Comparison of ENCODE assay signal across 1 mouse cellular context in the genomic region with DNA sequence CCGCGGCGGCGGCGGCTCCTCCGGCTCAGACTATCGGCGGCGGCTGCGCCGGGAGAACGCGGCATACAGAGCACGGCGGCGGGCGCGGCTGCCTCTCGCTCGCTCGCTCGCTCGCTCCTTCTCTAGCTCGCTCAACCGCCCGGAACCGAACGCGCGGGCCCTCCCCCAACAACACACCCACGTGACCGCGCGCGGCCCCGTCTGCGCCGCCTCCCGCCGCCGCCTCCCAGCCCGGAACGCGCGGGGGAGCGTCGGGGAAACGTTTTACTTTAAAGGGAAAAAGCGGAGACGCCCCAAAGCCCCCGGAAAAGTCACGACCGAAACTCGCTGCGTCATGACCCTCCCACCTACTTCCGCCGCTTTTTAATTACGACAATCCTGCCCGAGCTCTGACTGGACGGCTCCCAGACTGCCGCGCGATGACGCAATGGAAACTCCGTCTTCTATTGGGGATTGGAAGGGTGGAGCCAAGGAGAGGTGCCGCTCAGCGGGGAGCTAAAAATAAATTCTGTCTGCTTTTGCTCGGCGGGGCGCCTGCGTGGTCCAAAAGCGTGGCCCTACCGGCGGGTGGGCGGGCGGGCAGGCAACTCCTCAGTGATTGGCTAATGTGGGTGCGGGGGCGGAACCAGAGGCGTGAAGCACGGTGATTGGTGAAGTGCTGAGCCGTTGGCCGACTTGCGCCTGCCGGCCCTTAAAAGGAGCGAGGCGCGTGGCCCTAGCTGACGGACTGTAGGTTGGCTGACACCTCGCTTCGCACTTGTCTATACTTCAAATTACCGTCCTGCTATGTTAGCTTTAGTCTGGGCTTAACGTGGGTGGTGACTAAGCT.
TF ChIP-seq lines count a peak whose summit lies in the region.

Gene Rheb (minus strand): TSS at position 351 of the 829 bp plus-strand sequence.

TF ChIP-seq in CH12.LX, 34 proteins besides CTCF, POLR2A, EP300 and RAD21 (continued from another document):
- TF ChIP-seq JUN (IDR thresholded peaks at IDR 0.05; ENCODE audit: insufficient read depth, low read depth, low read length) (no peak), ZKSCAN1 (IDR thresholded peaks at IDR 0.05; ENCODE audit: borderline replicate concordance, low read depth, low read length) (no peak), KAT2A (IDR thresholded peaks at IDR 0.05; ENCODE audit: insufficient replicate concordance, low read length) (0 out of 2 replicates have a peak, but pooled peaks have one; percentile 60), E2F4 (IDR thresholded peaks at IDR 0.05; ENCODE audit: insufficient replicate concordance, low read depth, low read length) (no peak), ZMIZ1 (IDR thresholded peaks at IDR 0.05; ENCODE audit: low read depth, low read length) (peak; percentile 64), SMC3 (IDR thresholded peaks at IDR 0.05; ENCODE audit: low read depth, low read length) (no peak), HCFC1 (IDR thresholded peaks at IDR 0.05; ENCODE audit: low read depth, low read length) (peak; percentile 82), USF2 (conservative IDR thresholded peaks at IDR 0.05; ENCODE audit: low read depth, low read length) (peak; percentile 28), UBTF (IDR thresholded peaks at IDR 0.05; ENCODE audit: low read depth, low read length) (no peak; the same call in 1 of the 2 replicates), PAX5 (IDR thresholded peaks at IDR 0.05; ENCODE audit: low read length) (no peak), GABPA (IDR thresholded peaks at IDR 0.05; ENCODE audit: insufficient replicate concordance, low read depth, low read length) (peak; percentile 80), BHLHE40 (IDR thresholded peaks at IDR 0.05; ENCODE audit: low read depth, low read length) (peak; percentile 82), MXI1 (IDR thresholded peaks at IDR 0.05; ENCODE audit: low read depth, low read length) (peak; percentile 40), IRF4 (IDR thresholded peaks at IDR 0.05; ENCODE audit: low read depth, low read length) (peak; percentile 93), CHD2 (IDR thresholded peaks at IDR 0.05; ENCODE audit: low read length) (no peak), SIN3A (IDR thresholded peaks at IDR 0.05; ENCODE audit: low read length) (no peak), RCOR1 (conservative IDR thresholded peaks at IDR 0.05; ENCODE audit: low read depth, low read length) (no peak), ZC3H11A (IDR thresholded peaks at IDR 0.05; ENCODE audit: low read depth, low read length) (no peak), ELF1 (IDR thresholded peaks at IDR 0.05; ENCODE audit: low read depth, low read length) (peak; percentile 79), JUND (conservative IDR thresholded peaks at IDR 0.05; ENCODE audit: low read depth, low read length) (no peak), MAFK (IDR thresholded peaks at IDR 0.05; ENCODE audit: insufficient replicate concordance, low read length) (peak; percentile 71; the same call in 1 of the 2 replicates)
